Comparison of ENCODE assay signal across 7 mouse cellular contexts in genomic region chr15:79882623-79883267, GRCm38 (mm10). TPM values are rescaled to one million over a fixed set of nuclear protein-coding genes. Genes with fewer than 3 reads are reported as not detected.
DNase-seq lines count a peak whose midpoint lies in the region; ATAC-seq and TF ChIP-seq lines count a peak whose summit lies in the region.

No protein-coding gene starts in this region.

- H3K4me2 ChIP-seq in hindbrain, embryonic 12.5 days (replicated peaks), result peak overlapping the region; percentile 64

- no peak for TF ChIP-seq CTCF in olfactory bulb, adult 2 months (IDR thresholded peaks at IDR 0.05; ENCODE audit: insufficient read depth, low read depth, low read length)

- peak; percentile 39 for DNase-seq in 3134 (ENCODE audit: extremely low read depth, insufficient read length, low spot score)
- peak; percentile 15 for DNase-seq in 3T3-L1 (ENCODE audit: low read depth, low spot score)
- peak; percentile 50 to 56 for DNase-seq in cerebellum, postnatal 36 days
- peak; percentile 36 for DNase-seq in left cerebral cortex, postnatal 4 days
- DNase-seq in embryo, embryonic 10.5 days (ENCODE audit: low spot score), result no peak

- intact Hi-C loops in left cerebral cortex, postnatal 4 days (cut with DNase I), result loop anchor here (5.0 kb wide), 1 partner anchor 50 kb away; the partner anchor contains the start of genes Cbx6 and Npcd

- no peaks in the 10 kb centered on the region for H3K27me3 ChIP-seq in hindbrain, embryonic 12.5 days

- H3K9ac ChIP-seq in hindbrain, embryonic 12.5 days, result peak overlapping the region; percentile 47; the same call in 1 of the 2 replicates

- peaks cover 4% of the 10 kb centered on the region; the same call in 1 of the 2 replicates for H3K4me1 ChIP-seq in hindbrain, embryonic 12.5 days
- peaks cover 15% of the 10 kb centered on the region for H3K4me1 ChIP-seq in olfactory bulb, adult 2 months (ENCODE audit: control insufficient read depth, insufficient read depth, low read length)

- peak overlapping the region; percentile 43 for H3K4me3 ChIP-seq in hindbrain, embryonic 12.5 days
- H3K4me3 ChIP-seq in olfactory bulb, adult 2 months (ENCODE audit: insufficient read depth, low read depth, low read length), result peak overlapping the region; percentile 68

- peak overlapping the region; percentile 90 for H3K27ac ChIP-seq in hindbrain, embryonic 12.5 days
- peak overlapping the region; percentile 85 for H3K27ac ChIP-seq in olfactory bulb, adult 2 months (ENCODE audit: insufficient read depth, low read depth, low read length)

- H3K9me3 ChIP-seq in hindbrain, embryonic 12.5 days (replicated peaks), result no peaks in the 10 kb centered on the region

- TF ChIP-seq POLR2A in olfactory bulb, adult 2 months (IDR thresholded peaks at IDR 0.05; ENCODE audit: insufficient read depth, low read depth, low read length), result no peak

- no peaks in the 10 kb centered on the region for H3K36me3 ChIP-seq in hindbrain, embryonic 12.5 days

- peak; percentile 68 for ATAC-seq in hindbrain, embryonic 12.5 days (ENCODE audit: low FRiP score)

- WGBS in hindbrain, embryonic 12.5 days, result 29% methylated on average over 19 of the region's 19 CpGs
- 12% methylated on average over 19 of the region's 19 CpGs for WGBS in olfactory bulb, adult 2 months

RNA-seq across cellular contexts. Expression of gene Apobec3, which starts 8.7 kb away (rescaled TPM):
- 8.4 and 8.6 TPM in 2 replicates for polyA plus RNA-seq in hindbrain, embryonic 12.5 days (2016; fragmentation: Nextera tagmentation; extraction: Ambion mirVana)
- 1 to 10 TPM; 4.7 to 6.0 TPM for total RNA-seq in left cerebral cortex, postnatal 4 days (2021)
- polyA plus RNA-seq in olfactory bulb, adult 2 months (2012; ENCODE audit: insufficient read depth, insufficient read length, low replicate concordance, missing spikeins), result 702 TPM in 1 of 2 replicates, not detected in the other

RNA-seq across cellular contexts. Expression of gene Cbx6, which starts 48.3 kb away (rescaled TPM):
- 34.7 and 38.0 TPM in 2 replicates for polyA plus RNA-seq in hindbrain, embryonic 12.5 days (2016; fragmentation: Nextera tagmentation; extraction: Ambion mirVana)
- 100 to 1,000 TPM; 105 to 125 TPM for total RNA-seq in left cerebral cortex, postnatal 4 days (2021)
- not detected in 2 replicates for polyA plus RNA-seq in olfactory bulb, adult 2 months (2012; ENCODE audit: insufficient read depth, insufficient read length, low replicate concordance, missing spikeins)

RNA-seq across cellular contexts. Expression of gene Npcd, which starts 48.7 kb away (rescaled TPM):
- polyA plus RNA-seq in hindbrain, embryonic 12.5 days (2016; fragmentation: Nextera tagmentation; extraction: Ambion mirVana), result 0.61 TPM in 1 of 2 replicates, not detected in the other
- total RNA-seq in left cerebral cortex, postnatal 4 days (2021), result 10 to 100 TPM in 1 of 2 experiments, 1 to 10 TPM in 1; 6.6 to 14.9 TPM
- polyA plus RNA-seq in olfactory bulb, adult 2 months (2012; ENCODE audit: insufficient read depth, insufficient read length, low replicate concordance, missing spikeins), result not detected in 2 replicates

Comparison
In these comparisons a context has a peak if more than half of its experiments do, and no peak if none do; other contexts are left out.
1. RNA of gene Apobec3, which starts 8.7 kb away (polyA plus RNA-seq): 702 TPM in olfactory bulb, adult 2 months; 8.4 to 8.6 TPM in hindbrain, embryonic 12.5 days; every median in the first group is over 10 times any median in the second.